Mouse (Mus musculus): ENCODE results near the gene 4930442H23Rik.
"Not testable (repeated sequence)": the region's sequence is repeated elsewhere in the genome, so short reads cannot be mapped to it uniquely, and the experiment has no call there.

4930442H23Rik gene

DNA sequence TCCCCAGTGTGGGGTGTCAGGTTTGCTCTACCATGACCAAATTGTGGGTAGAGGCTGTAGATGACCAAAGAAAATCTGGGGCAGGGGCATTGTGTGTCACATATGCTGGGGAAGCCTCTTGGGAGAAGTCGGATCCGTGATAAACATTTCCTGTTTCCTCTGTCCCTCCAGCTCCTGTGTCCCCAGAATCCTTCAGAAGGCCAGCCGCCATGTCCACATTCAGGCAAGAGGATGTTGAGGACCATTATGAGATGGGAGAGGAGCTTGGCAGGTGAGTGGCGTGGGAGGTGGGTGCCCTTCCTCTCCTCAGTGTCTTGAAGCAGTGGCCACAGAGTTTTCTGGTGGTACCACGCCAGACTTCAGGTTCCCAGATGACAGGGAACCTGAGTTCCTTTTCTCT lies at the start of gene 4930442H23Rik:
Gene 4930442H23Rik, minus strand, starts transcription at position 45 of the 400 bp plus-strand sequence.
- no peak for DNase-seq

DNA sequence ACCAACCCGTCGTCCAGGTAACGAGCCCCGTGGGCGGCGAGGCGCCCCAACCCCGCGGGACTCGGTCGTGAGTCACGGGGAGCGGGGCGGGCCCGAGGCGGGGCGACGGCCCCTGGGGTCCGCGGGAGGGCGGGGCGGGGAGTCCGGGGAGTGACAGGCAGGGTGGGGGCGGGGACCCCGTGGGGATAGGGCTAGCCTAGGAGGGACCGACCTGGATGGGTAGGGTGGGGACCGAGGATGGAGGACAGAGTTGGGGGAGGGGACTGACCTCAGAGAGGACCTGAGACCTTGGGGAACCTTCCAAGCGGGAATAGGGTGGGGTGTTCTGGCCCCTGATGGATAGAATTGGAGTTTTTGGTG lies 49.6 kb upstream of the 4930442H23Rik start:
- no peak for DNase-seq

DNA sequence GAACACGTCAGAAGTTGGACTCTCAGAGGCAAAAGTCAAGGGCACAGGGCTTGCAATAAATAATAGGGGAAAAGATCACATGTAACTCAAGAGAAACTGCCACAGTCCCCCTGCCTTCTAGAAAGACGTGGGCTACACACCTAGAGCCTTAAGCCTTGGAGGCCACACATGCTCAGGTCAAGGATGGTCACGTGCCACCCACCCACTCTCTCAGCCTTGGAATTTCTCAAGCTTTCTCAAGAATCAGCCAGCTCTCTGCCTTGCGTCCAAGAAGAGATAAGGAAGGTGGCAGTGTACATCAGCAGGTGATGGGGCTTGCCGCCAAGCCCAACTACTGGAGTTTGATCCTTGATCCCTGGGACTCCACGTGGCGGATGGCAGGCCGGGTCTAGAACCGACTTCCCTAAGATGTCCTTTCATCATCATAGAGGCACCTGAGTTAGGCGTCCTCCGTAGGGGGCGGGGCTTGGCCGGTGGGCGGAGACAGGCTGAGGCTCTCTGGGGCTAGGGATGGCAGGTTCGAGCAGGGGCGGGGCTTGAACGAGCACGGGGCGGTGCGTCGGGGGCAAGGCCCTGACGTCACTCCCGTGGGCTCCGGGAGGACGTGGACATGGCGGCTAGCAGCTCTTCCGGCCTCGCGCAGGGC lies 49.1 kb upstream of the 4930442H23Rik start, which contains the start of gene Zfr2:
Gene Zfr2, plus strand, starts transcription at position 576 of the 646 bp plus-strand sequence.
- peak; percentile 93 for DNase-seq

DNA sequence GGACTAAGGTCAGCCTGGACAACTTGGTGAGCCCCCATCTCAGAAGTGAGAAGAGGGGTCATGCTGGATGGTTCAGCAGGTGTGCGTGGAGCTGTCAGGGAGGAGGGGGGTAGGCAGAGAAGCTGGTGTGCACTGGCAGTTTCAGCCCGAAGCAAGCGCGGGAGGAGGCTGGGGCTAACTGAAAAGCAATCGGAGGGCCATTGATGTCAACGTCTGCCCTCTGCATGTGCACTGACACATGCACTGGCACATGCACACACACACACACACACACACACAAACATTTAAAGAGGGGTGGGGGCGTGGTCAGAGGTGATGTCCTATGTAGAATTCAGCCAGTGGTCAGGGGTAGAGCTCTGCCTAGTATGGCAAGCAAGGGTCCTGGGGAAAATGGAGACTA lies 47.8 kb upstream of the 4930442H23Rik start:
- DNase-seq: no peak

DNA sequence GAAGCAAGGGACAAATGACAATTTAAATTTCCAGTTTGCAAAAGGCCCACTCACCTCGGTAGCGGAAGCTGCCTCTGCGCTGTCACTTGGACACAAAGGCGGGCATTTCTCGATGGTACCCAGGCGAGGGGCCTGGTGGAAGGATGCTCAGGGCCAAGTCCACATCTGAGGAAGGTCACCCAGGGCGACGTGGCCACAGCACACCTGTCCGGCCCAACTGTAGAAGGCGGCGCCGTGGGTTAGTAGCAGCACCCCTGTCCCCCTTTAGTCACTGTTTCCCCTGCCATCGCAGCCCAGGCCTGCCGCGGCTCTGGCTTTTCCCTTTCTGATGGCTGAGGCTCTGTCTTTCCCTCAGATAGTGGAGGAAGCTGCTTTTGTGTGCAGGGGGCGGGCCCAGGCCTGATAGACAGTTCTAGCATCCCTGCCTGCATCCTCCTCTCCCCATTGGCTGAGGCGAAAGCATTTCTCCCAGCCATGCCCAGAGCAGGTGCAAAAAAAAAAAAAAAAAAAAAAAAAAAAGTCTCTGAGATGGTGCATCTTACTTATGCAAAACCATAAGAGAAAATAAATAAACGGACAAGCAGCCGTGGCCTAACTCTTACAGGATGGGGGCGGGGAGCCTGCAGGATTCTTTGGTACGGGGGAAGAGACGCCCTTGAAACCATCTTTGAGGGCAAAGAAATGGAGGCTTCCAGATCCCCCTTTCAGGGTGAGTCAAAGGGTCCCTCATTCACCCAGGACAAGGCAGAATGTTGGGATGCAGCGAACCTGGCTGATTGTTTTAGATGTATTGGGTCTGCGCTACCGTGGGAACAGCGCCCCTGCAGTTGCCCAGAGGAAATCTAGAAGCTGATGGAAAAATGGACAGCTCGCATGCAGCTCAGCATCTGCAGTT lies 47.0 kb upstream of the 4930442H23Rik start, which contains the start of gene Atcay:
Gene Atcay, minus strand, starts transcription at position 396 of the 895 bp plus-strand sequence.
- peak; percentile 36 for DNase-seq

DNA sequence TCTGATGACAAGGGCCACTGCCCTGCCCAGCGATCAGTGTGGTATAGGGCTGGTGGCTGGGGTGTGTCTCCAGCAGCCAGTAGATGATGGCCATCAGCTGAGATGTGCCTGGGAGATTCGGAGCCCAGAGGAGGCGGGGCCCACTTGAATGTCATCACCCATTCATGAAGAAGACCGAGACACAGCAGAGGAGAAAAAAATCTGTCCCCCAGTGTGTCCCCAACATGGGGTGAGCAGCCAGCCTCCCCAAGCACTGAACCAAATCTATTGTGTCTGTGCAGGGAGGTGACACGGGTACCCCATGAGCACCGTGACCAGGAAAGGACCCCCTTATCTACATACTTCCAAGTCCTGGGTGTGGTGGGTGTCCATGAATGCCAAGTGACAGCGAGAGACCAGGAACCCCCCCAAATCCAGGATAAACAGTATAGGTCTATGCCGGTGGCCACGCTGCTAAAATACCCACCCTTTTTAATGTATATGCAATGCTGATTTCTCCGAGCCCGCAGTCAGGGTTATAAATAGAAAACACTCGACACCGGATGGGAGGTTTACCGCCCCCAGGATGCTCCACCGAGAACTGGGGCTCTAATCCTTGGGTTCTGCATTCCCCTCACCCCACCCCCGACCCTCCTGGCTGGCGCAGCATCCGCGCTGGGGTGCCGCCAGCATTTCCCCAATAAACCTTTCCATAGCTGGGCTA lies 46.2 kb upstream of the 4930442H23Rik start:
- DNase-seq: no peak

DNA sequence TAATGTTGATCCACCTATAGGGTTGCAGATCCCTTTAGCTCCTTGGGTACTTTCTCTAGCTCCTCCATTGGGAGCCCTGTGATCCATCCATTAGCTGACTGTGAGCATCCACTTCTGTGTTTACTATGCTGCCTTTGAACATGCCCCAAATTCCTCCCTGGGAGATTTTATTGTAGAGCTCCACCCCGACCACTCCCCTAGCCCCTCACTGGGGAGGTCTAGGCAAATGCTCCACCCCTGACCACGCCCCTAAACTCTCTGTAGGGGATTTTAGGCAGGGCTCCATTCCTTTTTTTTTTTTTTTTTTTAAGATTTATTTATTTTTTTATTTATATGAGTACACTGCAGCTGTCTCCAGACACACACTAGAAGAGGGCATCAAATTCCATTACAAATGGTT lies 40.1 kb upstream of the 4930442H23Rik start:
- not testable (repeated sequence) for DNase-seq

DNA sequence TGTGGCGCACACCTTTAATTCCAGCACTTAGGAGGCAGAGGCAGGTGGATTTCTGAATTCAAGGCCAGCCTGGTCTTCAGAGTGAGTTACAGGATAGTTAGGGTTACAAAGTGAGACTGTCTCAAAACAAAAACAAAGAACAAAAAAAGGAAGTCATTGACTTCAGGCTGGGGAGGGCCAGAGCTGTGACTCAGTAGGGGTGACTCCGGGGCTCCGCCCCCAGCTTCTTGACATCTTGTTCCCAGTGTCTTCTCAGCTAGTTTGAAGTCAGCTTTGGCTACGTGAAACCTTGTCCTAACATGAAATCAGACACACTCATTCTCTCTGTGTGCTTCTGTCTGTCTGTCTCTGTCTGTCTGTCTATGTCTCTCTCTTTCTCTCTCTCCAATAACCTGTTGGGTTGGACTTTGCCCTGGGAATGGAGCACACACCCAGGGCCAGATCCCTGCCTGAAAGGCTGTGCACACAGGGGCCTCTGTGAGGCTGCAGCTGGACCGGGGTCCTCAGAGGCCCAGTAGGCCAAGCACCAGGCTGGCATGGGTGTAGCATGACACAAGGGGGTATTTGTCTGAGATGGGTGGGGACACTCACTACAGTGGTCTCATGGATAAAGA lies 37.9 kb upstream of the 4930442H23Rik start:
- no peak for DNase-seq

DNA sequence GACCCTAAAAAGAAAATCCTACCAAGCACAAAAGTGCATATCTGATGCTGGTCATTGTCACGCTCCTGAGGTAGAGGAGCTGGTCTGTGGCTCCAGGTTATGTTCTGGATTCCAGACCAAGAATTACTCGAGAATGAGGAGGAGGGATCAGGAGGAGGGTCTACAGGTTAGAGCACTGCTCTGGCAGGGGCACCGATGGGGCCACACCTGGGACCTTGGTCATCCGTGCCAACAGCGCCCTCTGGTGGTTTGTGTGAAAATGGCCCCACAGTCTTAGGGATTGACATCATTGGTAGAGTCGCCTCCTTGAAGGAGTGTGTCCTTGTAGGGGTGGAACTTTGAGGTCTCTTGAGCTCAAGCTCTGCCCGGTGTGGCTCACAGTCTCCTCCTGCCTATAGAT lies 34.3 kb upstream of the 4930442H23Rik start:
- DNase-seq: peak; percentile 81

DNA sequence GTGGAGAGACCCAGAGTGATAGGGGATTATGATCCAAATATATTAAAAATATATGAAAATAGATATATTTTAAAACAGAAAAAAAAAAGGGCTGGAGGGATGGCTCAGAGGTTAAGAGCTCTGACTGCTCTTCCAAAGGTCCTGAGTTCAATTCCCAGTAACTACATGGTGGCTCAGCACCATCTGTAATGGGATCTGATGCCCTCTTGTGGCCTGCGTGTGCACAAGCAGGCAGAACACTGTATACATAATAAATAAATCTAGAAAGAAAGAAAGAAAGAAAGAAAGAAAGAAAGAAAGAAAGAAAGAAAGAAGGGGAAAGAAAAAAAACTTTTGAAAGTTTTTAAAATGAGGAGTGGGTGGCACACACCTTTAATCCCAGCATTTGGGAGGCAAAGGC lies 33.6 kb upstream of the 4930442H23Rik start:
- DNase-seq: peak; percentile 45

DNA sequence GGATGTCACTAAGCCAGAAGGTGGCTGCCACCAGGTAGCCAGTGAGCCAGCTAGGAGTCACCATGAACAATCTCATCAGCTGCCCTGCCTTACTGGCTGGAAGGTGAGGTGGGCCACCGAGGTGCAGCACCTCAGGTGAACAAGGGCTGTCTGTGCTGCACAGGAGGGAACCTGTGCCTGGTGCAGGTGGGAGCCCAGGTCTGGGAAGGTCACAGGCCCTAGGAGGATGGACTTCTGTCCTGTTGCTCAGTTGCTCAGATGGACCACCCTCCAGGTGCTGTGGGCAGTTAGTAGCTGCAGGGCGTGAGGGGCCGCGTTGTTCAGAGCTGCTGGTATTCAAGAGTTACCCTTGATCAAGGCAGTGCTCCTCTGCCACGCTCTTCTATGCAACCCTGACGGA lies 33.2 kb upstream of the 4930442H23Rik start:
- no peak for DNase-seq

DNA sequence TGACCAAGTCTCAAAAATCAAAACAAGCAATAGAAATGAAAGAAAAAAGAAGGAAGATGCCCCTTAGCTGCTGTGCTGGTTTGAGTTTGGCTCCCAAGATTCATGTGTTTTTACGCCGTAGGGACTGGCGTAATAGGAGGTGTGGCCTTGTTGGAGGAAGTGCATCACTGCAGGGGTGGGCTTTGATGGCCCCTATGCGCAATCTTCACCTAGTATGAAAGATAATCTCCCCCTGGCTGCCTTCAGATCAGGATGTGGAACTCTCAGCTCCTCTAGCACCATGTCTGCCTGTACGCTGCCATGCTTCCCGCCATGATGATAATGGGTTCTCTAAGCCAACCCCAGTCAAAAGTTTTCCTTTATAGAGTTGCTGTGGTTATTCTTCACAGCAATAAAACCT lies 32.6 kb upstream of the 4930442H23Rik start:
- DNase-seq: no peak

DNA sequence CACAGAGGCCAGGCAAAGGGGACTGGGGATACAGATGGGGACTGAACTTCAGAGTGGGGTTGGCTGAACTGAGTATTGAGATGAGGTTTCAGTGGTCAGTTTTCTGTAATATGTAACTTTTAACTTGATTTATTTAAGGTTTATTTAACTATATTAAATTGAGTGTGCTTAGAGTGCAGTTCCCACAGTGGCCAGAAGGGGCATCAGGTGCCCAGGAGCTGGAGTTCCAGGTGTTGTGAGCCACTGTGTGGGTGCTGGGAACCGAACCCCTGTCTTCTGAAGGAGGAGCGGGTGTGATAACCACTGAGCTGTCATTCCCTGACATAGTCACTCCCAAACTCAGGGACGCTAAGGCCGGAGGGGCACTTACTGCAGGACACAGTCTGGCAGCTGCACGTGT lies 26.5 kb upstream of the 4930442H23Rik start:
- DNase-seq: no peak

DNA sequence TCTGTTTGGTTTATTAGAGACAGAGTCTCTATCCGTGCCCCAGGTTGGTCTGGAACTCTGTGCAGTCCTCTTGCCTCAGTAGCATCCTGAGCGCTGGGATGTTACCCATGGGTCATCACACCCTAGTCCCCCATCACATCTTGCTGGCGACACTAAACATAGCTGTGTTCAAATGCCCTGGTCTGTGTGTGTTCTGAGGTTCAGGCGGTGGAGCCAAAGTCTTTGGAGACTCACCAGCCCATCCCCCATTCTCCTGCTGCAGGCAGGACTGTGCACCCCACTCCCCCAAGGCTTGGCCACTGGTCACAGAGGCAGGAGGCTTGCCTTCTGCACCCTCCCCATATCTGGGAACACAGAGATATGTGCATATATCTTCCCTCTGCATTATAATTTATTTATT lies 20.5 kb upstream of the 4930442H23Rik start:
- DNase-seq: no peak

DNA sequence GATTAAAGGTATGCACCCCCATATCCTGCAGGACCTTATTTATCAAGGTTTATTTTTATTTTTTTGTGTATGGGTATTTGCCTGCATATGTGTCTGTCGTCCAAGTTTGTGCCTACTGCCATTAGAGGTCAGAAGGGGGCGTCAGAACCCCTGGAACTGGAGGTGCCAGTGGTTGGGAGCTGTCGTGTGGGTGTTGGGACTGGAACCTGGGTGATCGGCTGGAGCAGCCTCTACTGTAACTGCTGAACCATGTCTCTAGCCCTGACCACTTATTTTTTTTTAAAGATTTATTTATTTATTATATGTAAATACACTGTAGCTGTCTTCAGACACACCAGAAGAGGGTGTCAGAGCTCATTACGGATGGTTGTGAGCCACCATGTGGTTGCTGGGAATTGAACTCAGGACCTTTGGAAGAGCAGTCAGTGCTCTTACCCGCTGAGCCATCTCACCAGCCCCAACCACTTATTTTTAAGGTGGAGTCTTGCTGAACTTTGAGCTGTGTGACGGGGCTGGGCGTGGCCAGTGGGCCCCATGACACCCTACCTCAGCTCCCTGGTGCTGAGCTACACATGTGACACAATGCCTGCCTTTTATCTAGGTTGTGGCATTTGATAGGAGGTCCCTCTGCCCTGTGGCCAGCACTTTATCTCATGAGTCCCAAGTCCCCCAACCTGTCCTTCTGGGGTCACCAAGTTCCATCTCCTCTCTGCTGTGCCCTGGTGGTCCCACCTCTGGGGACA lies 19.5 kb upstream of the 4930442H23Rik start:
- no peak for DNase-seq

DNA sequence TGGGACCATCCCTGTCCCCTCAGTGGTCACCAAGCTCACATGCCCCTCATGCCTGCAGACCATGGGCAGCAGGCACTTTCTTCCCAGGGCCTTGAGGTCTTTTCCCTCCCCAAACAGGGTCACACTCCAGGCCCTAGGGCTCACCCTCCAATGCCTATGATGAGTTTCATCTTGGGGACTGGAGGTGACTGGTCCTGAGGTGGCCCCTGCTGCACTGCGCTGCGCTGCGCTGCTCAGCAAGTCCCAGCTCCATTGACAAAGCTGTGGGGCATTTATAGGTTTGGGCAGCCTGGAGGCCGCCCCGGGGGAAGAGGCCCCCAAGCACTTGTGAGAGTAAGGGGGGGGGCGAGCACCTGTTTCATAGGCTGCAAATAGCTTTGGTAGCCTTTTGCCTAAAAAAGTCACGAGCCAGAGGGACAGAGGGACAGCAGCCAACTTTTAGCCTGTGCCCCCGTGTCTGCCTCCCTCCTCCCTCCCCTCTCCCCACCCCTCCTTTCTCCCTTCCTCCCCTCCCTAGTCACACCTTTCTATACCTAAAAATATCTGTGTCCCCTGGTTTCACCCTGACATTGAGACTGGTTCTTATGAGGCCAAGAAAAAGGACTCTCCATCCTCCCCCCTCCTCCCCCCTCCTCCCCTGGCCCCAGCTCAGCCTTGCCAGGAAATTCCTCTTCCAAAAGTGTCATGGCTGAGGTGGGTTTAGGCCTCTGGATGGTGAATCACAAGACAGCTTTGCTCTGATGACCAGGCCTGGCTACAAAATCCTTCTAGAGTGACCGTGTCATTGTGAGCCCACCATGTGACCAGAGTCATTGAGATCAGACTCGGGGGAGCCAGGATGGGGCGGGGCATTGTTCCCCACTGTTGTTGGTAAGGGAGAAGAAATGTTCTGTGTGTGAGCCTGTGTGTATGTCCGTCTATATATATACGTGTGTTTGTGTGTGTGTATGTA lies 18.4 kb upstream of the 4930442H23Rik start, which contains the start of gene Nmrk2:
Gene Nmrk2, minus strand, starts transcription at position 245 of the 952 bp plus-strand sequence.
- no peak for DNase-seq

DNA sequence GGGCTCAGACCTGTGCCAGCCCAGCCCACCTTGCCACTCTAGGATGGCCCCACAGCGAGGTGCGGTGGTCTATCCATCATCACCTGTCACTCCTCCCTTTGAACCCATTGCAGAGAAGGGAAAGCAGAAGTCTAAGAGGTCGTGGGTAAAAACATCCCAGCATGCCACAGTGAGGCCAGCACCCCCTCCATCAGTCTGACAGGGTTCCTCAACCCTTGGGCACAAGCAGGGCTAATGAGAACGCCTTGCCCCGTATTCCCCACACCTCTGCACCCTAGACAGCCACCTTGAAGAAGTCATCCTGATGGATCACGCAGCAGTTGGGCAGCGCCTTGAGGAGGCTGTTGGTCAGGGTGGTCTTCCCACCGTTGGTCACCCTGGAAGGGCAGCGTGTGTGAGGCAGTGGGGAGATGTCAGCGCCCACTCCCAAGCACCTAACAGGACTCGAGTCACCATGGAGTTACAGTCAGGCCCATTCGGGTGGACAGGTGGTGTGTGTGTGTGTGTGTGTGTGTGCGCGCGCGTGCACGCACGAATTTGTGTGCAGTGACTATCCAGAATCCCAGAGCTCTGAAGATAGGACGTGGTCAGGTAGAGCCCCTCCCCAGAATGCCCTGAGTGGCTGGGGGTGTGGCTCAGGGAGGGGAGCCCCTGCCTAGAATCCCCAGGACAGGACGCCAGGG lies 17.1 kb upstream of the 4930442H23Rik start:
- no peak for DNase-seq

DNA sequence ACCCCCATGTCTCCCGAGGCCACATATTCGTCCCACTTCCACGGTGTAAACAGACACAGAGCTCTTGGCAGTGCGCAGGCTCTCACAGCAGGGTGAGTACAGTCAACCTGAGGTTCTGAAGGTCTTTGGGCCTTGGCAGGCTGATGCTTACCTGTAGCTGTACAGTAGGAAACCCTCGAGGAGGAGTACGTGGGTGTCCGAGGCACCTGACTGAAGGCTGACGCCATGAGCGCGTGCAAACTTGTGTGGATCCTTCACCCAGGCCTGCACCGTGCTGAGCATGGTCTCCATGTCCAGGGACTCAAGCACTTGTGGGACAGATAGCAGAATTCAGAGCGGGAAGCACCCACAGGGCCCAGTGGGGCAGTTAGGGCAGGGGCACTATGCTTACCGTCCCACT lies 16.5 kb upstream of the 4930442H23Rik start:
- DNase-seq: no peak

DNA sequence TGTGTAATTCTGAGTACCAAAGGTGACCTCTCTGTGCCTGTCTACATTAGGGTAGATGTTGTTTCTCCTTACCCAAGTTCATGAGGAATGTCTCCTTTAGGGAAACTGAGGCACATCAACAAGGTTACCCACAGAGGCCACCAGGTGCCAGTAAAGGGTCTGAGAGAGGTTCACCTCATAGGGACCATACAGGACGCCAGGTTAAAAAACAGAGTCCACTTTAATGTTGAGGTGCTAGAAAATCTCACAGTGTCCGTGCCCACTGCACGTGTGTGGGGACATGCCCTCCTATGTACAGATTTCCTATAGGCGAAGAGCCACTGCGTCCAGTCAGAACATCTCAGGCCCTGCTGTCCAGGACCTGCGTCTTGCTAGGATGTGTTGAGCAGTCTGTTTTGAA lies 15.3 kb upstream of the 4930442H23Rik start:
- DNase-seq: no peak

DNA sequence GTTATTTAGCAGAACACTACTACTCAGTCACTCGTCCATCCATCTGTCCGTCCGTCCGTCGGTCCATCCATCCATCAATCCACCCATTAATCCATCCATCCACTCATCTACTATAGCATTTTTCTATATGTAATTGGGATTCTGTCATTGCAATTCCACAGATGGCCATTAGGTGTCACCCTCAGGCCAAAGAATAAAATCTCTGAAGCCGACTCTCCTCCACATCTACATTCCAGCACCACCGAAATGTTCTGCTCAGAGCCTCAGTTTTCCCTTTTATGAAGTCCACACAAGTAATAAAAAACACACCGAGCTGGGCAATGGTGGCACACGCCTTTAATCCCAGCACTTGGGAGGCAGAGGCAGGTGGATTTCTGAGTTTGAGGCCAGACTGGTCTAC lies 14.6 kb upstream of the 4930442H23Rik start:
- peak; percentile 71 for DNase-seq
